Mouse (Mus musculus) G1E (cell line): Measurements from ENCODE around the gene Tspan17.

Experiments used
- CTCF ChIP-seq: IDR thresholded peaks from 2 replicates; pipeline ENCODE4 v1.5.1; 2012; ENCODE audit warnings: low read depth, low read length, inconsistent platforms, mixed read lengths
- GATA1 ChIP-seq: IDR thresholded peaks from 2 replicates; pipeline ENCODE4 v1.6.1; 2012; ENCODE audit warnings: borderline replicate concordance, low read length, inconsistent platforms, mixed read lengths
- GATA2 ChIP-seq: IDR thresholded peaks from 2 replicates; pipeline ENCODE4 v1.6.1; 2012; ENCODE audit warnings: low read depth, low read length, inconsistent platforms, borderline replicate concordance
- POLR2AphosphoS5 ChIP-seq: IDR thresholded peaks from 2 replicates; pipeline ENCODE4 v1.6.1; 2012; ENCODE audit warnings: low read depth, low read length, inconsistent platforms; ENCODE audit not compliant: insufficient replicate concordance
- TAL1 ChIP-seq: conservative IDR thresholded peaks from 2 replicates; pipeline ENCODE4 v1.6.1; 2012; ENCODE audit warnings: low read depth, low read length, inconsistent platforms, mixed read lengths

- no peak for TF ChIP-seq TAL1
- TF ChIP-seq CTCF, result no peak
- TF ChIP-seq GATA1, result no peak
- no peak for TF ChIP-seq GATA2
- TF ChIP-seq POLR2AphosphoS5, result no peak
Measured at GRCm38 (mm10) chr13:54767012-54767411, 22.2 kb upstream of the Tspan17 start.
